Mouse (Mus musculus): ENCODE measurements at regions not wholly inside any gene's neighbourhood (a gene's known extent, or its start where the extent isn't known, plus 50 kb on each side); places are given as distances from the start of the nearest gene placed in this dataset.

DNA sequence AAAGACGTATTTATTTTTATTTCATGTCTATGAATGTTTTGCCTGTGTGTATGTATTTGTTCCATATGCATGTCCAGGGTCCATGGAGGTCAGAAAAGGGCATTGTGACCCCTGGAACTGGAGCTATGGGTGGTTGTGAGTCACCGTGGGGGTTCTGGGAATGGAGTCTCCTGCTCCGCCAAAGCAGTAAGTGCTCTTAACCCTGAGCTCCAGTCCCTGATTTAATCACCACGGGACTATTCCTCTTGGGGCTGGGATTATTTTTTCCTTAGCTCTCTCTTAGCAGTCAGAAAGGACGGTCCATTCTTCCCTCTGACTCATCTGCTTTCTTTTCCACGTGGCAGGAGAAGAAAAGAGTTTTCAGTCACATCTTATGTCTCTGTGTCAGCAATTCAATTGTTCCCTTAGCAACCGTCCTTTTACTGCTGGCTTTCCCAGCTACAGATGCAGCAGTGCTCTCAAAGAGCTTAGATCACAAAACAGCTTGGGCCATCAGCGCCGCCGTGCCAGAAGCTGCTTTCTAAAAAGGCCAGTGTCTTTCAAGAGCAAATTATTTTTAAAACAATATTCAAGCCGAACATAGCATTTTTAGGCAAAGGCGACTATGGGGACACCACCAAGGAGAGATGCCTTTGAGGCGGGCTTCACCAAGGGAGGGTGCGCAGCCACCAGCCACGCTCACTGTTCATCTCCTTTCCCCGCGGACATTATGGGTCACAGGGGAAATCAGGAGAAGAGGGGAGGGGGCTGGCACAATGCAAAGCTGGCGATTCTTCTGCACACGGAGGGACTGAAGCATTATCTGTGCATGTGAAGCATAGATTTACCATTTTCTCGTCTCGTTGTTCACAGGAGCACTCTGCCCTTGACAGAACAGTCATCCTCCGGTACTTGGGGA lies 110.8 kb downstream of the Map3k7 start:
- peak; percentile 38 for DNase-seq

- no peak for DNase-seq
Measured at GRCm38 (mm10) chr4:32076391-32076925, 112.6 kb downstream of the Map3k7 start.

DNA sequence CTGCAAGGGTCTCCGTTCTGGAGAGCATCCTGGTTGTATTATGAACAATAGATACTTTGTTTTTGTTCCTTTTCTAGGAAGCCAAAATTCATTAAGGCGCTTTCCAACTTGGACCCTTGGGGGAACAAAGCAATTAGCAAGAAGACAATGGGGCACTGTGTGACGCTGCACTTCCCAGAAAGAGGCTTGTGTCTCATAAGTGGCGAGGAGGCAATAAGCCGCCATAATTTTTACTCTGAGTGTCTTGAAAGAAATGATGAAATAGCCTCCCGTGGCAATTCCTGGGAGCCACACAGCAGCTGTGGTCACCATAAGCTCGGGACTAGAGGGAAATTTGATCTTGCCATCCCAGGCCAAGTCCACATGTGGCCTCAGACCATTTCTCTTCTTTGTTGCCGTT lies 119.6 kb downstream of the Map3k7 start:
- no peak for DNase-seq

- DNase-seq, result no peak
Measured at GRCm38 (mm10) chr4:32084250-32084869, 120.5 kb downstream of the Map3k7 start.

GRCm38 (mm10) chr4:32085040-32085439 lies 121.1 kb downstream of the Map3k7 start:
- DNase-seq, result no peak

DNA sequence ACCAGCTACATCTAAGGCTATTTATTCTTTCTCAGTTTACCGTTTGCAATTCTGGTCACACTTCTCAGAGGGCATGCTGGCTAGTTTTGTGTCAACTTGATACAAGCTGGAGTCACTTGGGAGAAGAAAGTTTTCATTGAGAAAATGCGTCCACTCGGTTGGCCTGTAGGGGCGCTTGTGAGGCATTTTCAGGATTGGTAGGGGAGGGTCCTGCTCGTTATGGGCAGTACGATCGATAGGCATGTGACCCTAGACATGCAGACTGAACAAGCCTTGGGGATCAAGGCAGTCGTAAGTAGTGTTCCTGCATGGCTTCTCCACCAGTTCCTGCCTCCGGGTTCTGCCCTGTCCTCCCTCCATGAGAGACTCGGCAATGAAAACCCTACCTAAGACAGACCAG lies 127.2 kb downstream of the Map3k7 start:
- no peak for DNase-seq

GRCm38 (mm10) chr4:32092320-32093041 lies 128.6 kb downstream of the Map3k7 start:
- DNase-seq, result no peak

DNA sequence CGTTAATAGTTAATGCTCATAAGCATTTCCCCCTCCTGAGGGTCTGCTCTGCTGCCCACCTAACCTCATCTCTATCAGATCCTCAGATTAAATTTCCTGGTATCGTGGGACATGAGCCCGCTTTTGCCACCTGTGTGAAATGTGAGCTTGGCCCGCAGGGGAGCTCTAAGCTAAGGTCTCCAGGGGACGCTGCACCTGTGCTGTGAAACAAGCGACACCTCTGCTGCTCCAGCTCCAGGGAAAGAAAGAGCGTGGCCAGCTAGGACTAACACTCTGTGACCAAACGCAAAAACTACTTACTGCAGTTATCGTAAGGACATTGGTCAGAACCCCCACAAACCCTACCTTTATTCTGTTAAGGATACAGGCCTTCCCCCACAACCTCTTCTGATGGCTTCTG lies 134.3 kb downstream of the Map3k7 start:
- no peak for DNase-seq

GRCm38 (mm10) chr4:32101002-32101401 lies 137.1 kb downstream of the Map3k7 start:
- no peak for DNase-seq

DNA sequence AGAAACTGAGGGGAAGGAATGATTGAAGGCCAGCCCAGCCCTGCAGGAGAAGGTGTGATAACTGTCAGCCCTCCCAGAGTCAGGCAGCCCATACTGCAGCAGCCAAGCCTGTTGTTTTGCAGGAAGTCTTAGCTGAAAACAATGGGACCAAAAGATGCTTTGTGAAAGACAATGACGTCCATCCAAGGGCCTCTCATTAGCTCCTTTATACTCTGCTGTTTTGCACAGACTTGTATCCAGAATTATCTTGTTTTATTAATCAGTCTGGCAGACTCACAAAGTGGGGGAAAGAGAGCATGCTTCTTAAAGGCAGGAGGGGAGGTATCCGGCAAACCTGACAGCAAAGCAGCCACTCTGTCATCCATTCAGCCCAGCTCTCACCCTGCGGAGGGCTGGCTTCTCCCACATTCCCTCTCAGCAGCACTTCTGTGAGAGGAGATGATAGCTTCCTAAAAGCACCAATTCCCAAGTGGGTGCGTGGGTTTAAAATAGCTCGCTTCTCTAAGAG lies 131.9 kb upstream of the Bach2 start:
- DNase-seq, result peak; percentile 39

- DNase-seq, result no peak
Measured at GRCm38 (mm10) chr4:32122320-32122719, 116.3 kb upstream of the Bach2 start.

DNA sequence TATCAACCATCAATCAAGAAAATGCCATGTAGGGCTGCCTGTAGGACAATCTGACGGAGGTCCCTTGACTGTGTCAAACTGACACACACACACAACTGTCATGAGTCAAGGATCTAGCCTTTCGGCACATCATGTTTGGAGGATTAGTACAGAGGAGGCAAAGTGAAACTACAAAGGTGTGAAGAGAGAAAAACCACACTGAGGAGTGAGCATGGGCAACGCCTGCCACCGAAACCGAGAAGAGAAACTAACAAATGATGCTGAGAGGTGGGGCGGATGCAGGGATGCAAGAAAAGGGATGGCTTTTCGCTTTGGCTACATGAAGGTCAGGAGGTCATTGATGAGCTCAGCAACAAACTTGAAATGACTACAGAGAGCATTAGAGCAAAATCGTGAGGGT lies 111.8 kb upstream of the Bach2 start:
- no peak for DNase-seq

DNA sequence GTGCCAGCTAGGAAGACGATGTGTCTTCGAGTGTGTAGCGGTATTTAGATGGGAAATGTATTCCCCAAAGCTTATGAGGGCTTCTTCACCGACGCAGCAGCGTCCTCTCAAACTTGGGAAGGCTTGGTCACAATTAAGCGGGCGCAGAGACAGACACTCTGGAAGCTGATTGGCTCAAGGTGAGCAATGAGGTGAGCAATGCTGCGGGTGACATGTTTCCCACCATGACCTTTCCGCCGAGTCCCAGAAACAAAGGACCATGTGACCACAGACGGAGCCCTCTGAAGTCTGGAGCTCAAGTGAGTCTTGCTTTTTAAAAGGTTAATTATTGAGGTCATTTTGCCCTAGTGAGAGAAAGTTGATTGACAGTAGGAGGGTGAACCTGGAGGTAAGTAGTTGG lies 108.0 kb upstream of the Bach2 start:
- DNase-seq, result no peak

DNA sequence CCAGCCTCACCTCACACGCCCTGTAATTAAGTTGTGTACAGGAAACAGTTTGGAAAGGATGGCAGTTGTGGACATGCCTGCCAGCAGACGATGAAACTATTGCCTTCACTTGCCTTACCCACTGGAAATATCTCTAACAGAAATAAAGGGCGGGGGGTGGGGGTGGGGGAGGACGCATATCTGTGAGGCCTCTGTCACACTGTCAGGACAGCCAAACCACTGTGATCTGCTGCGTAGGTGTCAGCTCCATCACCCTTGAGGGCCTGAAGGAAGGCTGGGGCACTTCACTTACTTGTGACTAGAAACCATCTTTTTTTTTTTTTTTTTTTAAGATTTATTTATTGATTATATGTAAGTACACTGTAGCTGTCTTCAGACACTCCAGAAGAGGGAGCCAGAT lies 106.8 kb upstream of the Bach2 start:
- DNase-seq, result no peak

DNA sequence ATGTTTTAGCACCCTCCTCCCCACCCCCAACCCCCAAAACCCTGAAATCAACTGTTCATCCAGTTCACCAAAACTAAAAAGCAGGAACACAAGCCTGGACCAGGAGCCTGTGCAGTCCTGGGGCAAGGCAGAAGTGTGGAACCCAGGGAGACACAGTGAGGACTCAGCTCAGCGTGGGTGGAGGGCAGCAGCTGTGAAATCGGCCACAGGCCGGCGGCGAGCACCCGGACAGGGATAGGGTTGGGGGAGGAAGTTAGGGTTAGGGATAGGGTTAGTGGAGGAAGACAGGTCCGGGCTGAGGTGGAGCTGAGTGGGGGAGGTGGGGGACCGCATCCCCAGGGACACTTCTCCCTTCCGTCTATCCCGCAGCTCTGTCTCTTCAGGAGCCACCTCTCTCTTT lies 102.5 kb upstream of the Bach2 start:
- no peak for DNase-seq

GRCm38 (mm10) chr4:32137243-32137642 lies 101.4 kb upstream of the Bach2 start:
- no peak for DNase-seq

GRCm38 (mm10) chr4:32137966-32138365 lies 100.6 kb upstream of the Bach2 start:
- peak; percentile 5 for DNase-seq

DNA sequence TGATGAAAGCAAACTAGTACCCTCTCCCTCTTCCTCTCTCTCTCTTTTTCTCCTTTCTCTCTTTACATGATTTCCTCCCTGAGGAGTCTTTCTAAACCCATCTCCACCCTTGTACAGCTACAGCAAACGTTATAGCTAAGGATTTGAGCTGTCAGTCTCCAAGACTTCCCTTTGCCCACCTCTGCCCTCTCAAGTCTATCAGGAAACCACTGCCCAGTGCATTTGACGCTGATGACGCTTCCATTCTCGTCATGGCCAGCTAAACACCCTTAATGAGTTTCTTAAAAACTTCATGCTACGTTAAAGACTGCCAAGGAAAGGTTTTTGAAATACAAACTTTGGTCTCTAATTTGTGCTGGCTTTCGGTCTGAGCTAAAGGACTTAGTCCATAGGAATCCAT lies 99.0 kb upstream of the Bach2 start:
- DNase-seq, result no peak

GRCm38 (mm10) chr4:32140068-32140467 lies 98.5 kb upstream of the Bach2 start:
- no peak for DNase-seq

DNA sequence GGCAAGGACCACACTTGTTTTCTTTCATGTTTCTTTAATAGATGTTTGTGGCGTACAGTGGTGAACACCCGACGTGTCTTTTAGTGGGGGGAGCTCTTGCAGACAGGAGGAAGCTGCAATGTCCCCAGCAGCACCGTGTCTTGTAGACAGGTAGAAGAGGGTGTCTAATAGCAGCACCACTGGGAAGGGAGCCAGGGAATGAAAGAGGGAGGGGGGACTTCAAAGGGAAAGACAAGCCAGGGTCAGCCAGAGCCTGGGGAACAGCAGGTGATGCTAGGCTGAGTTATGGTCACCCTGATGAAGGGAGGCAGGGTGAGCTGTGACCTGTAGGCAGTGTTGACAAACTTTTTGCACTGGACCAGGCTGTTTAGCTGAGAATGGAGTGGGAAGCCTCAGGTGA lies 96.4 kb upstream of the Bach2 start:
- DNase-seq, result no peak

DNA sequence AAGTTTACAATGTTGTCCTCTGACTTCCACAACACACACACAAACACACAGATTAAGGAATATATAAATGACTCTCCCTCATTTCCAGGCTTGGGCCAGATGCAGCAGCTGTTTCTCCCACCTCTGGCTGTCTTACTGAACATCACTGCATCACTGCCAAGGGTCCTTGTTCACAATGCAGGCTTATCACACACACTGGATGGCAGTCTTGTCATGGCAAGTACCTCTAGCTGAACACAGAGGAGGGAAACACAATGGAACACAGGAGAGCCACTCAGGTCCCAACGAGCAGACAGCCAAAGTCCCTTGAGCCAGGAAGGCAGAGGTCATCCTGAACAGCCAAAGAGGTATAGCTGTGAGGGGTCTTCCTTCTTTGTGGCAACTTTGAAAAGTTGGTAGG lies 91.5 kb upstream of the Bach2 start:
- no peak for DNase-seq

DNA sequence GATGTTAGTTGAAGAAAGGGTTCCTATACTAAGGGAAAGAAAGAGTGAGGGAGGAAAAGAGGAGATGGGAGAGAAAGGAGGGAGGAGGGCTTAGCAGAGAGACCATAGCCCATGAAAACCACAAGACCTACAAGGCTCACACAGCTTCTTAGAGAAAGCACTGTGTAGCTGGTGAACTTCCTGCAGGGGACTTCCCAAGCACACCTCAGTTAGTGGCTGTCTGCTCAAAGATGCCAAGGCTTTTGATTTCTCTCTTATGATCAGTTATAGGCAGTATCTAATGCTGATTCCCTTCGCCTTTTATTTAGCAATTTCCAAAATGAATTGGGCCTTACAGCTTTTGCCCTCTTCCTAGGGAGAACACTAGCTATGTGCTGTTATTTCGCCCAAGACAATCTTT lies 90.0 kb upstream of the Bach2 start:
- DNase-seq, result no peak

DNA sequence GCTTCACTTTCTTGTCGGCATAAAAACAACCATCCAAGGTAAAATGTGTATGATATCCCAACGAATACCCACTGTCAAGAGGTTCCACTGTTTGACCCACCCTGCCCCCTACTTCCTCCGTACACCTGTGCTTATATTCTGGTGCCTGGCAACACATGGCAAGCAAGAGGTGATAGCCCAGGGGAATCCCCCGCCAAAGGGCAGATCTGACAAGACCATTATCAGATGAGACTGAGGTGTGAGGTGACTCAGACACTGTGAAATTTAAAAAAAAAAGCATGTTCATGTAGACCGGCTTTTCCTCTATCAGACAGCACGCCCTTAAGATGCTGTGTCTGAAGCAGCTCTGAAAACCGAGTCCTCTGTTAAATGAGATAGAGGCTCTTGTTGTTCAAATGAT lies 89.4 kb upstream of the Bach2 start:
- DNase-seq, result no peak
